Mouse (Mus musculus) hematopoietic stem cell, adult 5-6 weeks (primary cell): ENCODE measurements around the gene Ccl17. TPM values are rescaled to one million over a fixed set of nuclear protein-coding genes. Genes with fewer than 3 reads are reported as not detected.

Experiments
- ATAC-seq, 2 experiments: fragments of 125-278 bp in 1 of 2; replicated peaks in 1 of 2; 2 replicates each; pipeline ENCODE4 v1.8.0; 2016 to 2017; ENCODE audit warnings: inconsistent platforms in 2 of 2, mild to moderate bottlenecking in 2 of 2, moderate number of reproducible peaks in 2 of 2, low read depth in 1 of 2, moderate TSS enrichment in 1 of 2; ENCODE audit not compliant: low FRiP score in 2 of 2, poor library complexity in 2 of 2, severe bottlenecking in 2 of 2, insufficient read depth in 1 of 2, low TSS enrichment in 1 of 2
- total RNA-seq: library from RNA; stranded (forward); fragments of 172-1452, 232-1000 nt; gene quantifications from 2 replicates; pipeline ENCODE4 v1.2.3, GENCODE M21; 2017

The Ccl17 gene
- total RNA-seq: not detected in 2 replicates

DNA sequence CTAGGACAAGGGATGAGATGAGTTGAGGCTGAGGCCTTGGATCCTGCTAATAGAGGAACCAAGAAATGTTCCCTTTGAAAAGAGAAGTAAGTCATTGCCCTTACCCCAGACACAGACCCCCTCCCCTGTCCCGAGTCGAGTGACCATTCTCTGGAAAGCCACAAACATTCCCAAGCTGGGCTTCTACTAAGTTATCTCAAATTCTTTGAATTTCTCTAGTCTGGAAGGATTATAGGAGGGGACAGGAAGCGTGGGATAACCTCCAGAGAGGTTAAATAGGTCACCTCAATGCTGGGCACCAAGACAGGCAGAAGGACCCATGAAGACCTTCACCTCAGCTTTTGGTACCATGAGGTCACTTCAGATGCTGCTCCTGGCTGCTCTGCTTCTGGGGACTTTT, at the start of gene Ccl17:
Ccl17 (plus strand) TSS at position 301 of the 400 bp plus-strand sequence.
- no peak for ATAC-seq

DNA sequence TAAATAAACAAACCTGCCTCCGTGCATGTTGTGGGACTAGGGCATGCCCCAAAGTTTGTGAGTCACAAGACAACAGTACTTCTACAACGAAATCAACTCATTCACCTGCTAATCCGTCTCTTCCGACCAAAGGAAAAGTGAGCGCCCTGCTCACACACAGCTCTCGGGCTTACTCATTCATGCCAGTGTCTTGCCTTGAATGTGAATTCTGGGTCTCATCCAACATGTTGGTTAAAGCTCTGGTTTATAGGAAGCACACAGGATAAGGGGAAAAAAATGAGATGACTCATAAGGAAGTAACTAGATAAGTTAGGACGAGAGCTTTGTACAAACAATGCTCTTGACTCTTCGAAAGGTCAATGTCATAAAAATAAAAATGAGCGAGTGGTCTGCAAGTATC, 43.2 kb upstream of the Ccl17 start:
- no peak for ATAC-seq

DNA sequence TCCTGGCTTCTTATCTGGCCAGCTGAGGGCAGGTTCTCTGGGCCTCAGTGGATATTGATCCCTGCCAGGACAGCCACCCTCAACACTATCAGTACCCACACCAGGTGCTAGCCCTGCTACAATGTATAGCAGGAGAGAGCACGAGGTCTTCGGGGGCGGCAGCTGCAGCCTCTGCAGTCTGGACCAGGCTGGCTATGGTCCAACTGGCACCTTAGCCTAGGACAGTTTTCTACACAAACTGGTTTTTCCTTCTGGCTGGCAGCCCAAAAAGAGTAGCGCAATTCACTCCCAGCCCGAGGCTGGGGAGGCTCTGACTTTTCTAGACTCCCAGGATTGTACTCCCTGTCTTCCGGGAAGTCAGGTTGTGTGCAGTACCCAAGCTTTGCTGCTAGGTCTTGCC, 39.3 kb upstream of the Ccl17 start:
- no peak for ATAC-seq

DNA sequence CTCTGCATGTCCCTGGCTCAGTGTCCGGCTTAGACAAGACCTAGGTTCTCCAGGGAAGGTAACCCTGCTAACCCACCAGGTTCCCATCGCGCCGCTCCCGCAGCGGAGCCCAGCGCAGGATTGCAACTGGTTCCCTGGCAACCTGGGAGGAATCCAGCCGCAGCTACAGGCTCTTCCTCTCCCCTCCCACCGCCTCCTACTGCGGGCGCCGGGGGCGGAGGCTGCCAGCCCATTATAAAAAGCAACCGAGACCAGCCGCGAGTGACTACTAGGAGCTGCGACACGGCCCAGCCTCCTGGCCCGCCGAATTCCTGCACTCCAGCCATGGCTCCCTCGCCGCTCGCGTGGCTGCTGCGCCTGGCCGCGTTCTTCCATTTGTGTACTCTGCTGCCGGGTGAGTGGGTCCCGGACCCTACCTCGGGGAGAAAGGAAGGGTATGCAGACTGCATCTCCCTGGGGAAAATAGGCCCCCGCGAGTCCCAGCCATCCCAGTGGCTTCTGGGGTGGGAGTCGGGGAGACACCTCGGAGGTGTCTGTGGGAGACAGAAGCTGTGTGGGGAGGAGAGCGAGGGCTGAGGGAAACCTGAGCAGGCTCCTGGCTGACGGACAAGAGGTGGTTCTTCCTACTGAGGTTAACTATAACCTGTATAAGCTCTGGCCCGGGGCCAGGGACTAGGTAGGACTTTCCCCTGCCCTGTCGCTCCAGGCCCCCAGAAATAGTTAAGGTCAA, 38.1 kb upstream of the Ccl17 start, which contains the start of gene Cx3cl1:
Cx3cl1 (plus strand) TSS at position 69 of the 730 bp plus-strand sequence.
- peak; percentile 84 to 86 for ATAC-seq

DNA sequence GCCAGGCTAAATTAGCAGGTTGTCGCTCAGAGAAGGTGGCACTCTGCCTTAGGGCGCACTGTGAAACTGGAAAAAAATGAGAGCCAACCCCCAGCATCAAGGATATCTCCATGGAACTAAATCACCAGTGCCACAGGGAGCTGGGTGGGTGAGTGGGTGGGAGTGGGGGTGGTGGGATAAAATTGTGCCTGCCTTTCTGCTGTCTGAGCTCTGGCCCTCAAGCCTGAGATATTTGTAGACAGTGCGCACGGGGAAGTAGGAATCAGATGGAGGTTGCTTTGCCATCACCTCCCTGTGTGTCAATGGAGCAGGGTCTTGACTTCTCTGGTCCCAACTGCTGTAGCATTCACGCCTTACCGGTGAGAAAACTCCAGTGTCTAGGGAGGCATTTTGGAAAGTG, 37.2 kb upstream of the Ccl17 start:
- no peak for ATAC-seq

DNA sequence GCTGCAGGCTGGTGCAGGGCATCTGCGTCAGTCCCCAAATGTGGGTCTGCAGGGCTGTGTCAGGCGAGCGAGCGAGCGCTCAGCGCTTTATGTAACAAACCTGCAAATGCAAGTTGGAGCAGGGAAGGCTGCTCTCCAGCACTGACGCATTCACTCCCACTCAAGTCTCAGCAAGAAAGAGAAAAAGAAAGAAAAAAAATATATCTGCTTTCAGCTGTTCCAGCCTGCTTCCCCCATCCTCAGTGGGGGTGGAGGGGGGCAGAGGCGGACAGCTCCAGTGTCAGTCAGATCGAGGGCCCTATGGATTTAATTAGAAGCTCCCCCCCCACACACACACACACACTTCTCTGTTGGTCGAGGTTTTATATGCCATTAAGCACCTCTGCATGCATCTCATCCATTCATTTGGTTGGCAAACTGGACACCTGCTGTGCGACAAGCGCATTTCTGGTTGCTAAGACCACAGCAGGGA, 36.5 kb upstream of the Ccl17 start:
- no peak for ATAC-seq

DNA sequence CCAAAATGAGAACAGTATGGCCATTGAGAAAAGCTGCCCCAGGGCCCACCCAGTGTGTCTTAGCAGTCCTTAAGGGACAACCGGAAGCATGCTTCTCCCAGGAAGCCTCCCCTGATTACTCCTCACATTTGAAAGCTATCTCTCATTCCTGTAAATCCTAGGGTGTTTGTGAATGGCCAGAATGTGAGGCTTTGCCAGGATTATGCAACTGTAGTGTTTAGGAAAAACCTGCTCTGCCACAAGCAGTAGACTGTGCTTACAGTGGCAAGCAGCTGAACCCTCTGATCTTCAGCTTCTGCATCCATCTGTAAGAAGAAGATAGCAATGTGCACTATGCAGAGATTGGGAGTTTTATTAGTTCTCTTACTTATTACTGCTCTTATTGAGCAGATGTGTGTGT, 35.7 kb upstream of the Ccl17 start:
- no peak for ATAC-seq

DNA sequence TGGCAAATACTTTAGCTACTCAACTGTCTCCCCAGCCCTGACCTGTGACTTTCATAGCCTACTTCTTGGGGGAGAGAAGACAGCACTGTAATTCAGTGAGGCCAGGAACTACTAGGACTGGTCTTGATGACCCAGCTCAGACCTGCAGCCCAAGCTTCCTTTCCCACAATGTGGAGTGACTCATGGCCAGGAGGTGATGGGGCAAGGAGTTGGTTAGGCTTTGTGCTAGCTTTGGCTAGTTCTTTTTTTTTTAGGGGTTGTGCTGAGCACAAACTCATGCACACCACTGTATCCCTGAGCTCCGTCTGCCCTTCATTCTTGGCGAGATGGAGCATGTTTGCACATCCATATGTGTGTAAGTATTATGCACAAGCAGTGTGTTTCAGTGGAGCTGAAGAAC, 33.9 kb upstream of the Ccl17 start:
- no peak for ATAC-seq

DNA sequence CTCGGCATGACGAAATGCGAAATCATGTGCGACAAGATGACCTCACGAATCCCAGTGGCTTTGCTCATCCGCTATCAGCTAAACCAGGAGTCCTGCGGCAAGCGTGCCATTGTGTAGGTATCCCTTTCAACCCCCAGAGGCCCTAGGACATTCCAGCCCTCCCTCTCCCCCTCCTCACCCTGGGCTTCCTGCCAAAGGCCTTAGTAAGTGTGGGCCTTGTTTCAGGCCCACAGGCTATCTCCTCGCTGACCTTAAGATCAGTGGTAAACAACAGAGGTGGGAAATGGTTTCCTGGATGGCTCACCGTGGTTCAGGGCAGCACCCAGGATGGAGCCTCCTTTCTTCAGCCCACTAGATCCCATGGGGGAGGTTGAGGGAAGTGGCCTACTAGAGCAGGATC, 32.2 kb upstream of the Ccl17 start:
- no peak for ATAC-seq

DNA sequence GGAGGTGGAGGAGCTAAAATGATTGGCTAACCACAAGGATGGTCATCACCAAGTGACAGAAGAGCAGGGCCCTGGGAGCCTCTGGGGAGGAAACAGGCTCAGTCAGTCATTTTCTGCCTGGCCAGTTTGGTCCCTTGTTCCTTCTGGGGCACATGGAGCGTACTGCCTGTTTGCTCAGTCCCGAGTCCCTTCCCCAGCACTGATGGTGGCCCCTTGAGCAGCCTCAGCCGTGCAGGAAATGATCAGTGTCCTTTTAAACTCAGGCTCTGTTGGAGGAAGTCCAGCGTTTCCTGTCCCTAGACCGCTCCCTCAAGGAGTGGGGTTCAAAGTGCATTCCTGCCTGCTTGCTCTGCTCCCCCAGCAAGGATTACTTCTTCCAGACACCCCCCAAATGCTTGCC, 31.8 kb upstream of the Ccl17 start:
- ATAC-seq: peak in 1 of 2 experiments; percentile 33; a peak in 2 of 4 replicates

DNA sequence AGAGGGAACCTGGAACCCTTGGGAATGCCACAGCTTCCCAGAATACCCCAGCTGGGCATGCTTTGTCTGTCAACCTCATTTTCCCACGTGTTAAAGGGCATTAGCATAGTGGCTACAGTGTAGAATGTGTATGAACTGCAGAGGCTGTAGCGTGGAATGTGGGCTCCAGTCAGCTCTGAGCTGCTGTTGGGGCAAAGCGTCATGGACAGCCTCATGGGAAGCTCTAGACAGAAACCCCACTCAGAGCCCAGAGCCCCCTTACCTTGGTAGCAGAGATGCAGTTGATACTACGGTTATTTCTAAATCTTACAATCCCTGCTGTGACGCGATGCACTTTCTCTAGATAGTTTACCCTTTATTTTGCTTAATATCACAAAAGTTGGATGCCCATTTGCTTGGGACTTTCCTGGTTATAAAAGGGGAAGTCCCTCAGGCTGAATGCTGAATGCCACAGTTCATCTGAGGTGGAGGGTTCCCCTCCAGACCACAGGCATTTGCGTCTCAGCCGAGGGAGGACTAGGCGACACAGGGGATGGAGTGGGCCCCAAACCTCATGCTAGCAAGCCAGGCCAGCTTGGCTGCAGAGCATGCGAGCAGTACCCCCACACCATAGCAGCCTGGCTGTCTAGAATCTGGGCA, 31.2 kb upstream of the Ccl17 start:
- ATAC-seq: peak; percentile 88 to 92

DNA sequence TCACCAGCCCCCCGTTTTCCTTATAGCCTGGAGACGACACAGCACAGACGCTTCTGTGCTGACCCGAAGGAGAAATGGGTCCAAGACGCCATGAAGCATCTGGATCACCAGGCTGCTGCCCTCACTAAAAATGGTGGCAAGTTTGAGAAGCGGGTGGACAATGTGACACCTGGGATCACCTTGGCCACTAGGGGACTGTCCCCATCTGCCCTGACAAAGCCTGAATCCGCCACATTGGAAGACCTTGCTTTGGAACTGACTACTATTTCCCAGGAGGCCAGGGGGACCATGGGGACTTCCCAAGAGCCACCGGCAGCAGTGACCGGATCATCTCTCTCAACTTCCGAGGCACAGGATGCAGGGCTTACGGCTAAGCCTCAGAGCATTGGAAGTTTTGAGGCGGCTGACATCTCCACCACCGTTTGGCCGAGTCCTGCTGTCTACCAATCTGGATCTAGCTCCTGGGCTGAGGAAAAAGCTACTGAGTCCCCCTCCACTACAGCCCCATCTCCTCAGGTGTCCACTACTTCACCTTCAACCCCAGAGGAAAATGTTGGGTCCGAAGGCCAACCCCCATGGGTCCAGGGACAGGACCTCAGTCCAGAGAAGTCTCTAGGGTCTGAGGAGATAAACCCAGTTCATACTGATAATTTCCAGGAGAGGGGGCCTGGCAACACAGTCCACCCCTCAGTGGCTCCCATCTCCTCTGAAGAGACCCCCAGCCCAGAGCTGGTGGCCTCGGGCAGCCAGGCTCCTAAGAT, 30.5 kb upstream of the Ccl17 start:
- no peak for ATAC-seq

DNA sequence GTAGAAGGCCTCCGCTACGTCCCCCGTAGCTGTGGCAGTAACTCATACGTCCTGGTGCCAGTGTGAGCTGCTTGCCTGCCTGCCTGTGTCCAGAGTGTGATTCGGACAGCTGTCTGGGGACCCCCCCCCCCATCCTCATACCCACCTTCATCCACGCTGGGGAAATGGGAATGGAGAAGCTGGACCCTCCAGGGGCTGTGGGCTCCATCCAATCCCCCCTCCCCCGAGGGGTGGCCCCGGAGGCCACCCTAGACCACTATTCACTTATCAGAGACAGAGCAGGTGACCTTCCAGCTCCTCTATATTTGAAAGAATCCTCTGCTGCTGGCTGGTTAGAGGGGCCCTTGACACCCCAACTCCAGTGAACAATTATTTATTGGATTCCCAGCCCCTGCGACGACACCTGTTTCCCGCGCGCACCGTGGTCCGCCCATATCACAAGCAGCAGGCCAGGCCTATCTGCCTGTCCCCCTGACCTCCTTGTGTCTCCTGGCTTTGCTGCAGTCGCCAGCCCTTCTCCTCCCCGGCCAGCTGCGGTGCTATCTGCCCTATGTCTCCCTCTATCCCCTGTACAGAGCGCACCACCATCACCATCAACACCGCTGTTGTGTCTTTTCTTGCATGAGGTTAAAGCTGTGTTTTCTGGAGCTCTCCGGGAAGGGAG, 29.6 kb upstream of the Ccl17 start:
- no peak for ATAC-seq

DNA sequence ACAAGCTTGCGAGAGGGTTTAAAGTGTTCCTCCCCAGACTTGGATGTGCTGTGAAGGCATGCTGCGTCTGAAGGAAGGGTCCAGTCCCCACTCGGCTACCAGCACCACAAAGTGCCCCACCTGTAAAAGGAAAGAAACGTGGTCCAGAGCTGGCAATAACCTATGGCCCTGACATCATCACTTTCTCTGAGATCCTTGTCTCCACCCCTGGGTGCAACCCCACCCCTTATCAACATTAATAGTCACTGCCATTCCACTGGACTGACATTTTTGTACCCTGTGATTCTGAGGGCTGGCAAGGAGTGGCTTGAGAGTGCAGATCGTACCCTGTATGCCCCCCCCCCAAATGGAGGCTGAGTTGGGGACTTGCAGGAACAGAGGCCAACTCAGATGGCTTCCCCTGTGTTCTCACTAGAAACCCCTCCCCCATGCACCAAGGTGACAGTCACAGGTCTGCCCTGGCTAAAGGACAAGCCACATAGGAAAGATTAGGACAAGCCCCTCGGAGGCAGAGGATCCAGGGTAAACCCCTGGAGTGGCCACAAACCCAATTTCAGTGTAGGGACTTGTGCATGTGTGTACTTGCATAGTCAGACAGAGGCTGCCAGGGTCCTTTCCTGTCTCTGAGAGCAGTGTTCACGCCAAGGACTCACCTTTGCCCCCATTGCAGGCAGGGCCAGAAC, 29.0 kb upstream of the Ccl17 start:
- no peak for ATAC-seq

DNA sequence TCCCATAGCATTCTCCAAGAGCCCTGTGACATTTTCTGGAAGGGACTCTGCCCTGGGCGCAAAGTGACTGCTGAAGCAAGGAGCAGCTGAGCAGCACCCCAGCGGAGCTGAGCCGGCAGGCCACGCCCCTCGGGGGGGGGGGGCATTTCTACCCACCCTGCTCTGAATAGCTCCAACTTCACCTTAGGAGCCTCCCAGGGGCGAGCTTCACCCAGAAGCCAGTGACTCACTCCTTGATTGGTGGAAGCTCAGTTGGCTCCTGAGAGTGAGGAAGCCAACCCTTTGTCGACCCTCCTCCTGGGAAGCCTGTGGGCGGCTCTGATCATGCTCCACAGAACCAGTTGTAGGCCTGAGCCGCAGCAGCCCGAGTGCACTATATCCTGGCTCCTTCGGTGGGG, 28.4 kb upstream of the Ccl17 start:
- no peak for ATAC-seq

DNA sequence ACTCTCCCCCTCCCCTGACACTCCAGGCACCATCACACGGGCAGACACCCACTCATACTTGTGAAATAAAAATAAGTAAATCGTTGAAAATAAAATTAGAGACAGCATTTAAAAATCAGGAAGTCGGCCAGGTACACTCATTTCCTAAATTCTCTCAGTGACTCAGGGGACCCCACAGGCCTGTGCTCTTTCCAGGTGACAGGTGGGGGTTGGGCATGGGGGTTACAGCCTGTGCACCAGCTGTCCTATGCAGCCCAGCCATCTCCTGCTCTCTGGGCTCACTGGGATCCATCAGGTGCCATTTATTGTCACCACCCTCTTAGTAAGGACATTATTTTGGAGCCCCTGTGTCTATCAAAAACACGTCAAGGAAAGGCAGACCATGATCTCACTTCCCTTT, 26.4 kb upstream of the Ccl17 start:
- ATAC-seq: no peak

DNA sequence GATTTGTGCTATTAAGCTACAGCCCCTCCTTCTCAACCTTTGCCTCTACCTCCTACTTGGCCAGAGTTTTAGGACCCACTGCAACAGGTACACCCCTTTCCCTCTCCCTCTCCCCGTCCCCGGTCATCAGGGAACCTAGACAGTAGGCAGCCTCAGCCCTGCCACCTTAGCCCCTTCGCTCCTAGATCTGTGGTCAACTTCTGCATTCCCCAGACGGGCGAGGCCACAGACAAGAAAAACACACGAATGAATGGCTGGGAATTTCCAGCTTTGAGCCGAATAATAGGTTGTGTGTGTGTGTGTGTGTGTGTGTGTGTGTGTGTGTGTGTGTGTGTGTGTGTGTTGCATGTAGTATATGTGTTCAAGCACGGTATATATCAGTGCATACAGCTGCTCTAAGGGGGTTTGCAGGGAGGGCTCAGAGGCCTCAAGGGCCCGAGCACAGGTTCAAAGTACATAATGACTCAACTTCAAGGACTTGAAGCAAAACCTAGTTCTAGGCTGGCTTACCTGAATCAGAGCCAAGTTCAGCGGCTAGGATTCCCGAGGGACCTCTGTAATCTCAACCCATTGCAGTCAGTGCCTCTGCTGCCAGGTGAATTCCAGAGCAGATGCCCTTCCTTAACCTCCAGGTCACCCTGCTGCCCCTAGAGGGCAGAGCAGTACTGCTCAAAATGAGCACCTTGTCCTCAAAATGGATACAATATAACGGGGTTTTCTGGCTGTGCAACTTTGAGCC, 24.8 kb upstream of the Ccl17 start:
- ATAC-seq: peak; percentile 55 to 75; a peak in 3 of 4 replicates
